Mouse (Mus musculus): ENCODE measurements around the gene Idnk. TPM values are rescaled to one million over a fixed set of nuclear protein-coding genes. Genes with fewer than 3 reads are reported as not detected.
A peak's percentile ranks its signal among the peaks of the same experiment; 100 is the strongest.

Idnk gene
- total RNA-seq, 2 experiments from 2014 or later, result 36.8 to 46.2 TPM

GRCm38 (mm10) chr13:58192146-58192545 lies 34.7 kb downstream of the Idnk start:
- no peak for ATAC-seq (replicated peaks; ENCODE audit: poor library complexity)

- ATAC-seq (replicated peaks; ENCODE audit: poor library complexity), result no peak
Measured at GRCm38 (mm10) chr13:58193221-58193620, 35.8 kb downstream of the Idnk start.

- no peak for ATAC-seq (replicated peaks; ENCODE audit: poor library complexity)
Measured at GRCm38 (mm10) chr13:58194908-58195307, 37.5 kb downstream of the Idnk start.

GRCm38 (mm10) chr13:58197211-58197610 lies 39.8 kb downstream of the Idnk start:
- no peak for ATAC-seq (replicated peaks; ENCODE audit: poor library complexity)

- no peak for ATAC-seq (replicated peaks; ENCODE audit: poor library complexity)
Measured at GRCm38 (mm10) chr13:58197981-58198640, 40.7 kb downstream of the Idnk start.

- peak; percentile 22; the same call in 1 of the 2 replicates for ATAC-seq (replicated peaks; ENCODE audit: poor library complexity)
Measured at GRCm38 (mm10) chr13:58201343-58201742, 43.9 kb downstream of the Idnk start.

- no peak for ATAC-seq (replicated peaks; ENCODE audit: poor library complexity)
Measured at GRCm38 (mm10) chr13:58201908-58202307, 44.5 kb downstream of the Idnk start.

GRCm38 (mm10) chr13:58202903-58203302 lies 45.5 kb downstream of the Idnk start:
- ATAC-seq (replicated peaks; ENCODE audit: poor library complexity), result no peak

- ATAC-seq (replicated peaks; ENCODE audit: poor library complexity), result no peak
Measured at GRCm38 (mm10) chr13:58204202-58204601, 46.8 kb downstream of the Idnk start.

- ATAC-seq (replicated peaks; ENCODE audit: poor library complexity), result peak; percentile 88
Measured at GRCm38 (mm10) chr13:58204986-58205385, 47.5 kb downstream of the Idnk start.

- 0 out of 2 replicates have a peak, but pooled peaks have one; percentile 41 for ATAC-seq (replicated peaks; ENCODE audit: poor library complexity)
Measured at GRCm38 (mm10) chr13:58206084-58206483, 48.6 kb downstream of the Idnk start.

- peak; percentile 37; the same call in 1 of the 2 replicates for ATAC-seq (replicated peaks; ENCODE audit: poor library complexity)
Measured at GRCm38 (mm10) chr13:58210441-58210840, 53.0 kb downstream of the Idnk start.

GRCm38 (mm10) chr13:58212530-58212929 lies 55.1 kb downstream of the Idnk start:
- ATAC-seq (replicated peaks; ENCODE audit: poor library complexity), result no peak

GRCm38 (mm10) chr13:58213801-58214200 lies 56.4 kb downstream of the Idnk start:
- ATAC-seq (replicated peaks; ENCODE audit: poor library complexity), result no peak

Other genes with a start within 250 kb of the Idnk start
- not detected in 2 replicates for gene Spock1, start 249.3 kb upstream of the Idnk start, total RNA-seq (2015)
- gene Spock1, start 249.3 kb upstream of the Idnk start, total RNA-seq (2017), result not detected in 2 replicates
- gene Klhl3, start 44.1 kb upstream of the Idnk start, total RNA-seq (2015), result 3.4 and 5.1 TPM in 2 replicates
- 4.0 and 4.6 TPM in 2 replicates for gene Klhl3, start 44.1 kb upstream of the Idnk start, total RNA-seq (2017)
- gene Hnrnpa0, start 29.1 kb upstream of the Idnk start, total RNA-seq (2015), result 151 and 162 TPM in 2 replicates
- gene Hnrnpa0, start 29.1 kb upstream of the Idnk start, total RNA-seq (2017), result 82.5 and 95.8 TPM in 2 replicates
- gene Ubqln1, start 58.0 kb downstream of the Idnk start, total RNA-seq (2015), result 52.2 and 57.6 TPM in 2 replicates
- gene Ubqln1, start 58.0 kb downstream of the Idnk start, total RNA-seq (2017), result 53.0 and 64.7 TPM in 2 replicates
- gene Gkap1, start 118.0 kb downstream of the Idnk start, total RNA-seq (2015), result 10.9 and 11.6 TPM in 2 replicates
- 14.6 and 20.2 TPM in 2 replicates for gene Gkap1, start 118.0 kb downstream of the Idnk start, total RNA-seq (2017)
- gene Kif27, start 201.5 kb downstream of the Idnk start, total RNA-seq (2015), result 0.20 TPM in 1 of 2 replicates, not detected in the other
- gene Kif27, start 201.5 kb downstream of the Idnk start, total RNA-seq (2017), result not detected in 2 replicates
- 17.3 and 20.6 TPM in 2 replicates for gene 2210016F16Rik, start 227.6 kb downstream of the Idnk start, total RNA-seq (2015)
- 11.4 and 11.8 TPM in 2 replicates for gene 2210016F16Rik, start 227.6 kb downstream of the Idnk start, total RNA-seq (2017)
- 38.1 and 39.8 TPM in 2 replicates for gene Rmi1, start 244.6 kb downstream of the Idnk start, total RNA-seq (2015)
- 17.7 and 27.0 TPM in 2 replicates for gene Rmi1, start 244.6 kb downstream of the Idnk start, total RNA-seq (2017)
- gene Hnrnpk, start 245.7 kb downstream of the Idnk start, total RNA-seq (2015), result 807 and 878 TPM in 2 replicates
- gene Hnrnpk, start 245.7 kb downstream of the Idnk start, total RNA-seq (2017), result 1,846 and 2,313 TPM in 2 replicates